Mouse (Mus musculus) ES-CJ7 (cell line): Measurements from ENCODE around the gene B230104I21Rik.

ENCODE experiments used
- DNase-seq: peaks from one replicate; pipeline ENCODE4 v3.0.0; 2011; ENCODE audit warnings: low read depth, low spot score

The B230104I21Rik gene

GRCm38 (mm10) chr4:154348197-154348786 is 12.4 kb downstream of the B230104I21Rik start:
- DNase-seq, result no peak

GRCm38 (mm10) chr4:154352246-154352645 is 16.3 kb downstream of the B230104I21Rik start:
- DNase-seq, result no peak

GRCm38 (mm10) chr4:154355408-154355807 is 19.5 kb downstream of the B230104I21Rik start:
- no peak for DNase-seq

- no peak for DNase-seq
Observed at GRCm38 (mm10) chr4:154358370-154358769, 22.4 kb downstream of the B230104I21Rik start.

- DNase-seq, result peak; percentile 39
Observed at GRCm38 (mm10) chr4:154358816-154359215, 22.9 kb downstream of the B230104I21Rik start.

- DNase-seq, result peak; percentile 43
Observed at GRCm38 (mm10) chr4:154359762-154360300, 23.9 kb downstream of the B230104I21Rik start.

GRCm38 (mm10) chr4:154360441-154360840 is 24.5 kb downstream of the B230104I21Rik start:
- peak; percentile 75 for DNase-seq

GRCm38 (mm10) chr4:154360850-154361249 is 24.9 kb downstream of the B230104I21Rik start:
- peak; percentile 86 for DNase-seq

- DNase-seq, result no peak
Observed at GRCm38 (mm10) chr4:154364752-154365151, 28.8 kb downstream of the B230104I21Rik start.

GRCm38 (mm10) chr4:154366836-154367235 is 30.9 kb downstream of the B230104I21Rik start:
- DNase-seq, result no peak

GRCm38 (mm10) chr4:154369089-154369488 is 33.2 kb downstream of the B230104I21Rik start:
- peak; percentile 72 for DNase-seq

DNA sequence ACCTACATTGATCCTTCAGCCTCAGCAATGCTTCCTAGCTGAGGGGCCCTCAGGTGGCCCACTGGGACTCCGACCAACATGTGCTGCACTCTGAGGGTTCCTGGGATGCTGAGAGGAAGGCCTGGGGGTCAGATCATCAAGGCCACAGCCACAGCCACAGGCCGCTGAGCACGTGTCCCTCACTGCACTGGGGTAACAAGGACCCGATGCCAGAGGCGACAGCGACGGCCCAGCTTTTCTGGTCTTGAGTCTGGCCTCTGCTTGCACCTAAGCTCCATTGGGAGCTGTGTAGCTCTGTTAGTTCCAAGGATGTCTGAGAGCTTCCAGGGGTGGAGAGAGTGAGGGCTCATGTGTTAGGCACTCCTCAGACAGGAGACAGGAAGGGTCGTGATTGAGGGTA is 34.9 kb downstream of the B230104I21Rik start:
- no peak for DNase-seq

DNA sequence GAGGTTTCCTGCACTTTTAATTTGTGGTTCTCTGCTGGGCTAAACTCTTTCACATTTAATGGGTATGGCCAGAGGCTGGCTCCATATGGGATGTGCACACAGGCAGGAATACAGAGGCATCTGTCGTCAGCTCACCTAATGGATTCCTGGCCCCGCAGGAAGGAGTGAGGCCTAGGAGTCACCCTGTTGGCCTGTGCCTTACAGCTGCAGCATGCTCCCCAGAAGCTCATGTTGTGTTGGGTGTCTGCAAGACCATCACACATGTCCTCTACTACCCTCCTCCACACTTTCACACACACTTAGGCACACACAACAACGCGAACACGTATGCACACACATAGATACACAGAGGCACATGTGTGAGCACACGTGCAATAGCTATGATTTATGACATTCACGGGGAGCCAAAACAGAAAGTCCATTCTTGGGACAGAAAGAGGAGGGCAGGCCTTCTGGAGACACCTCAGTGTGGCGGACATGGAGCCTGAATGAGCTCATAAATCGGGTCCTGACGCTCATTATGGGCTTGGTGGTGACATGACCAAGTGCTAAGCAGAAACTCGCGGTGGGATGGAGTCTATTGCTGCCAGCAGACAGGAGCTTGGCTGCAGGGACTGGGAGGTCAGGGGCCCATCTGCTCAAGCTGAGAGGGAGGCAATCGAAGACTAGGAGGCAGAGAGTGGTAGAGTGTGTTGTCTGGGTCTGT is 35.8 kb downstream of the B230104I21Rik start:
- no peak for DNase-seq

GRCm38 (mm10) chr4:154375939-154376625 is 40.2 kb downstream of the B230104I21Rik start:
- no peak for DNase-seq

GRCm38 (mm10) chr4:154378876-154379275 is 42.9 kb downstream of the B230104I21Rik start:
- DNase-seq, result no peak

DNA sequence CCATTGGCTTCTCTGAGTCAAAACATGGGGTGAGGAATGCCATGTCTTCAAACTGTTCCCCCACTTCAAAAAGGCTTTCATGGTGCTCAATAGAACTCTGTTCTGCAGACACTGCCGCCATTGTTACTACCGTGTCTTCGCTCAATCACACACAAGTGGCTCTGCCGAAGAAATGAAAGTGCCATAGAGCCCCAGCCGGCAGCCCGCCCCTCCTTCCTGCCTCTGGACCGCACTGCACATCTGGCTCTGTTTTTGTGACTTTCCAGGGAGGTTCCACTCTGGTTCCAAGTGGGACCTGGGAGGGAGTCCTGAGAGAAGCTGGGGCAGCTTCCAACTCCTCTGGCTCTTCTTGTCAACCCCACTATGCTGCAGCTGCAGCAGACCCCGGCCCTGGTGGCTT is 49.3 kb downstream of the B230104I21Rik start:
- DNase-seq, result no peak

DNA sequence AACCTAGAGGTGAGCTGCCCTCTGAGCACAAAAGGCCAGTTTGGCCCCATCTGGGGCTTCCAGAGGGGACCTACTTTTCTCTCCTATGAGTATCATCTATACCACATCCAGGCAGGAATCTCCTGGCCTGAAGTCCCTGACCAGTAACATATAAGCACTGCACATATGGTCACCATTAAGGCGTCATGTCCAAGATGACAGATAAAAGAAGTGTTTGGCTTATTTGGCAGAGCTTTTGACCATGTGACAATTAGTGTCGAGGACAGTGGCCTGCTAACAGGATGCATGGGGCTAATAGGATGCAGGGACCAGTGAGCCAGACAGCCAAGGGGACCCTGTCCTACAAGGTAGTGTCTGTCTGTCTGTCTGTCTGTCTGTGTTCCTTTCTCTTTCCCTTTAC is 50.0 kb downstream of the B230104I21Rik start:
- no peak for DNase-seq

DNA sequence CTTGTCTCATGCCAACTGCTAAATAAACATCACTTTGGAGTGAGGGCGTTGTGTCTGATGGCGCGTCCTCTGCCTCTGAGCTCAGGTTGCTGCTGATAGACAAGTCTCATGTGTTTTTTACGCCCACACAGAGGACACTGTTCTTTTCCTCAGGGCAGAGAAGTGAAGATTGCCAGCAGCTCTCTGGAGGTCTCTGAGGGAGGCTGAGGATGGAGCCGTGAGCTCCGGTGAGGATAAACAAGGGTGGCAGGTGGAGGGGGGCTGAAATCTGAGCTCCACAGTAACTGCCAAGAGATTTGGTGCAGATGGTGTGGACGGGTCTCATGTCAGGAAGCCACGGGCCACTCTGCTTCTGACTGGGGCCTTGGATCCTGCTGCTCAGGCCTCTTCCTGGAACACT is 50.9 kb downstream of the B230104I21Rik start:
- no peak for DNase-seq

DNA sequence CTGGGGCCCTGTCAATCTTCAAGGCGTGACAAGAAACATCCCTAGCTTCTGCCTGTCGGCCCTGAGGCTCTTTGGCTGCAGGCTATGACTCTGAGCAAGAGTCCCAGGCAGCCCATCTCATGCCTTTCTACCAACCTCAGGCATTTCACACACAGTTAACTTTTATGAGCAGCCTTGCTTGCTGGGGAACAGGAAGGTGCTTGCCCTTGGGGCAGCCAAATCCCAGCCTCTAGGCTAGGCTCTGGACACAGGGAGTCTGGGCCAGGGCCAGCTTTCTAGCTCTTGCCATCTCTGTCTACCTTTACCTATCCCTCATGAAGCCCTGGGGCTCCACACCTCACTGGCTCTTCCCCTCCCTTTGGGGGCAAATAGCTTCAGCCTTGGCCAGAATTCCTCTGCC is 53.7 kb downstream of the B230104I21Rik start:
- no peak for DNase-seq

GRCm38 (mm10) chr4:154390333-154391080 is 54.6 kb downstream of the B230104I21Rik start:
- DNase-seq, result peak; percentile 54

- DNase-seq, result no peak
Observed at GRCm38 (mm10) chr4:154392641-154393040, 56.7 kb downstream of the B230104I21Rik start.
